Mouse (Mus musculus) ES-Bruce4 (cell line): ENCODE results near the gene Smim11.

ENCODE experiments used
- CTCF ChIP-seq: IDR thresholded peaks from one replicate; pipeline ENCODE4 v1.8.1; 2011; ENCODE audit warnings: low read depth, low read length
- POLR2A ChIP-seq: IDR thresholded peaks from one replicate; pipeline ENCODE4 v1.8.1; 2011; ENCODE audit warnings: low read length; ENCODE audit not compliant: insufficient read depth

GRCm38 (mm10) chr16:92336280-92336679, 35.2 kb downstream of the Smim11 start:
- TF ChIP-seq POLR2A (no peak), CTCF (peak; percentile 88)
